Mouse (Mus musculus) spleen, postnatal 10 days (tissue): Measurements from ENCODE around the gene Olfr576.

Experiments used
- DNase-seq, 2 experiments: peaks; one replicate each; pipeline ENCODE4 v3.0.0; 2021 to 2022; ENCODE audit warnings: low spot score in 2 of 2

The Olfr576 gene

GRCm38 (mm10) chr7:102962360-102962759 lies at the start of gene Olfr576:
Olfr576 (plus strand) TSS chr7:102962660.
- DNase-seq: no peak

DNA sequence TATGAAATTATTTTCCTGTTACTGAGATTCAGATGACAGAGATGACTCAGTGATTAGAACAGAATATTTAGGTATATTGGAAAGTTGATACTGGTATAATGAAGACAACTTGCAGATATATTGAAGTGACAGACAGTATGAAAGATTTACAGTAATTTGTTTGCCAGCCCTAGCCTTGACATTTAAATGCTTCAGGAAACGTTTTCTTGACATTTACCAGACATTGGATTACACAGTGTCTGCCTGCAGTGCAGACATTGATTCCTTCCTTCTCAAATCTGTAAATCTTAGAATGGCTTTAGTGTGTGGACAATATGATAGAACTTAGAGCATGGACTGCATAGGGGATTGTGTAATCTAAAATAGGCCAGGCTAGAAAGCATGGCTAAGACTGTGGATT lies 47.2 kb upstream of the Olfr576 start:
- DNase-seq: no peak

GRCm38 (mm10) chr7:102916405-102916804 lies 46.1 kb upstream of the Olfr576 start:
- no peak for DNase-seq

DNA sequence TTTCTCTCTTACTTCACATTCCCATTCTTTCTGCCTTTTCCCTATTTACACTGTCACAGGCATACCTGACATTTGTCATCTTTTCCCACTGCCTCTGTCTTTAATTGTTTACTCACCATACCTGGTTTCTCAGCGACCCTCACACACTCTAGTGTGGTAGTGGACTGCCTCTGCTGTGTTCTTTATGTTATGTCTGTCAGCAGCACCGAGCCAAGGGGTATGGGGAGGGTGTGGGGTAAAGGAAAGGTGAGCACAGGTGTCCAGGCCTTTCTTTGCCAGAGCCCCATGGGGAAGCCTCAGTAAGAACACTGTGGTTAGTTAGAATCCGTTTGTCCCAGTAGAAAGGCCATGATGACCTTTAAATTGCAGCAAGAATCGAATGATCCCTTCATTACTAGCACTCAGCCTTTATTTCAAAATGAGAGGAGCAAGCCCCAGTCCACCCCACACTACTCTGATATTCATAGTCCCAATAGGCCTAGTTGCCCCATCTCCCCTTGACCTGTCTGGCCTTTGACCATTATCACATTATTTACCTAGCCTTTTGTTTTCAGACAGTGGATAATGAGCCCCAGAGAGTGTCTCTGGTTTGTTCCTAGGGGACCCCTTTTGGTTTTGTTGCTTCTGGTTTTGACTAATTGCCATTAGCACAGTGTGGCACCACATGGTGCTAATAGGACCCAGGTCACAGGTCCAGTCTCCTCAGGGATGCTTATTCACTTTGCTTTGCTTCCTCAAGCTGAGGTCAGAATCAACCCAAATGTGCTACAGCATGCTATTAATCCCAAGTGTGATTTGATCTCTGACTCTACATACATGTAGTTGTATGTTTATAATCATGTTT lies 45.2 kb upstream of the Olfr576 start, which contains the start of gene Olfr571:
Gene Olfr571 (minus strand): TSS at position 505 of the 844 bp plus-strand sequence.
- DNase-seq: no peak

DNA sequence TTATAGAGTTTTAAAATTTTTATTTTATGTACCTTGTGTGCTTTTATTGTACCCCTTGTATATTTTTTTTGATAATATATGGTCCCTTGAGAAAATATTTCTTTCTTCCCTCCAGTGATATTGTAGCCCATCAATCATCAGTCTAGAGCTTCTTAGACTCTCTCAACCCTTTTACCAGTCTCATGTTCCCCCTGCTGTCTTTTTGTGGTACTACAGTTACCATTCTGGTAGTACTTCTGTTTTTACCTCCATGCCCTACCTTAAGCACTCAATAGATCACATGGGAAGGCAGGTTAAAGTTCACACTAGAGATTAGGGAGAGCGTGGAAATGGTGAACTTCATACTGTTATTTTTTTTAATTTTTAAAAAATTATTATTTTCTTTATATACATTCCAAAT lies 42.8 kb upstream of the Olfr576 start:
- no peak for DNase-seq

- DNase-seq: no peak
These were observed 38.4 kb upstream of the Olfr576 start, which contains the start of gene Olfr572 for GRCm38 (mm10) chr7:102924109-102924508. Olfr572 (plus strand) TSS chr7:102924409.

DNA sequence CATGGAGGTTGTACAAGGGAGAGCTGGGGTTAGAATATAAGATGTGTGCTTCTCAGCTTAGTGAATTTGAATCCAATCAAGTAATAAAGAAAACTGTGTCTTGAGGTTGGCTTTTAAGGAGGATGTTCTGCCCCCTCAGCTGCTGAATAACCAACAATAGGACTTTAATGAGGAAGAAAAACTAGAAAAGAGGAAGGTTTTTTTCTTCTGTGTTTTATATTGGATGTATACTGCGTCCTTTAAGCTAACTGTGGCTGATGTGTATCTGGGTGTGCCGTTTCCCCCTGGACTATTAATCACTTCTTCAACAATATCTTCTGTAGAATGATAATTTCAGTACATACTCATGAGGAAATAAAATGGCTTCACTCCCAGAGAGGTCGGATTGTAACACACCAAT lies 35.4 kb upstream of the Olfr576 start:
- DNase-seq: no peak

DNA sequence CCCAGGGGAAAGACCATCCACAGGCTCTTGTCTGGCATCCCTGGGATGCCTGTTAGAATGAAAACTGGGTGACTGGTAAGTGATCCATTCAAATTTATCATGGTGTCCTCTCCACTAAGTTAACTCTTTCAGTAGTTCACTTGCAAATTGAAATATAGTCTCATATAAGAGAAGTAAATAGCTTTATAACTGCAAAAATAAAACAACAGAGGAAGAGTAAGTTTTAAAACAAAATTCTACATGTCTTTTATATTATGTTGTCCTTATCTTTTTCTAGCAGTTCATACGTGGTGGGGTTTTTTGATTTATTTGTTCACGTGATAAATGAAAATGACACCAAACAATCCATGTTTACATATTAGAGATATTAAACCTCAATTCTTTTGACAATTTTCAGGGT lies 20.0 kb upstream of the Olfr576 start, which contains the start of gene Olfr573-ps1:
Gene Olfr573-ps1 (minus strand): TSS at position 101 of the 400 bp plus-strand sequence.
- DNase-seq: no peak

- no peak for DNase-seq
These were observed 19.0 kb upstream of the Olfr576 start for GRCm38 (mm10) chr7:102943417-102943816.

GRCm38 (mm10) chr7:102948167-102948566 lies 14.3 kb upstream of the Olfr576 start, which contains the start of gene Olfr574:
Olfr574 (plus strand) TSS chr7:102948467.
- DNase-seq: no peak

GRCm38 (mm10) chr7:102950732-102951131 lies 11.7 kb upstream of the Olfr576 start:
- DNase-seq: no peak

- no peak for DNase-seq
These were observed 4.3 kb upstream of the Olfr576 start for GRCm38 (mm10) chr7:102958137-102958536.

DNA sequence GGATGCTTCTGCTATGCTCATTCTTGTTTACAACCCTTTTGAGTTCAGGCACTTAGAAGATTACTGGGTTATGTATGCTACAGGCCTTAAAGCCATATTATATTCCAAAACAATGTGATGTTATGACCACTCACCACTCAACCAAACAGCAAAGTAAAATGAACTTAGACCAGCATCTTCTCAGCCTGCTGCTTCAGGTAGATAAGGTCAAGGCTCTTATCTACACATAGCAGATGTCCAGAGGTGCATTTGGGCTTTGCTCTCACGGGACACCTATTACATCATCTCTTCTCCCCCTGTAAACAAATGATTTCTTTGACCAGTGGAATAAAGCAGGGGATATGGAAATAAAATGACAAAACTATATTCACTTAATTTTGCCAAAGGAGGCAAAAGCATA lies 3.9 kb upstream of the Olfr576 start, which contains the start of gene Olfr575:
Gene Olfr575 (minus strand): TSS at position 183 of the 400 bp plus-strand sequence.
- DNase-seq: no peak

DNA sequence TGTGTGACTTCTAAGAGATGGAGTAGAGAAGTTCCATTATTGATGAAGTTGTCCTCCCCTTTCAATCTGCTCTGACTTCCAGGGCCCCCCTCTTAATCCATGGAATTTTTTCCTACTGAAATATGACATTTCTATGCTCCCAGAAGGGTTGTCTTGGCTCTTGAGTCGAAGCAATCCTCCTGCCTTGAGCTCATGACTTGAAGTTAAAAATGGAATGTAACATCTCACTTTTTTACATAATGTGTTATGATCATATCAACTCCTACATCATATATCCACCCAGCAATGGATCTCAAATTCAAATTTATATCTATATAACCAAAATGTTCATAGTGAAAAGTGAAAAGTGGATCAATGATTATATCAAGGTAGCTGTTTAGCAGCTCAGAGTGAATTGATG lies 11.9 kb downstream of the Olfr576 start:
- DNase-seq: no peak

DNA sequence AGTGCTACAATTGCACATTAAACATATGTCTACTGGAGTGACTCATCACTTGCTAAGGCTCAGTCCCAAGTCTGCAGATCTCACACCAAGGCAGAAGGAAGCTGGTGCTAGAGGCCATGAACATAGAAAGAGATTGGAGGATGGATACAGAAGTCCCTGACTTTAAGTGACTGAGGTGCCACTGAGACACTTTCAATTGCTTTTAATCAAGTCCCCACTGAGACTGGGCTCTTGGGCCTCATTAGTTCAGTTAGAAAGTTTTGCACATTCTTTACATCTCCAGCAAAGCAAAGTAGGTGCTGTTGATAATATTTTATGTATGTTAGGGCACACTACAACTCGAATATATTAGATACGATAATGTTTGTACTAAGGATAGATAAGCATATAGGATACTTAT lies 13.4 kb downstream of the Olfr576 start, which contains the start of gene Olfr577:
Gene Olfr577 (minus strand): TSS at position 101 of the 400 bp plus-strand sequence.
- no peak for DNase-seq

- no peak for DNase-seq
These were observed 26.8 kb downstream of the Olfr576 start, which contains the start of gene Olfr578 for GRCm38 (mm10) chr7:102989224-102989623. Olfr578 (minus strand) TSS chr7:102989324.
